17 mouse cellular contexts compared by ENCODE assay signal in the genomic region with DNA sequence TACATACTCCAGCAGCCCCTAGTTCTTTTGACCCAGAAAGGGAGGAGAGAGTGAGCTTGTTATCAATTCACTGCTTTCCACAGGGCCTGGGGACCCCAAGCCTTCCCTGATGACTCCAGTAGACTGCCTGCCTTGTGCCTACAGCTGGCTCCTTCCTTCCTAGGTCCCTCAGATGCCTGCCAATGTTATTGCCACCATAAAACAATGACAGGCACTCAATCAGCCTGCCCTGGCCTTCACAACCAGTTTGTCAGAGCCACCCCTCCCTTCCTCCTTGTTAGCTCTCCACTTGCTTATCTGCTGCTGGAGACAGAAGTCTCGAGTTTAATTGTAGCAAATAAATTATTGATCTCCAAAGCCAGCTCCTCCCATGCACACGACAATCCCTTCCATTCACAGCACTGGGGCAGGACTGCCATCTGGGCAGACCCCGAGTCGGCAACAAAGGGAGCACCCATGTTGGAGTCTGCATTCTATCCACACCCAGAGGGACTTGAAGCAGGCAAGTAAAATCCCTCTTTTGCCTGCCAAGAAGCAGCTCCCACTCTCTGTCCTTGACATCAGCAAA.
DNase-seq lines count a peak whose midpoint lies in the region; ATAC-seq and TF ChIP-seq lines count a peak whose summit lies in the region.
"Had no signal": no experiment of that assay in that cellular context is flagged by ENCODE, and none has a peak within 500 bp of the region (broad histone marks: within the 10 kb centered on the region; RNA-seq: fewer than 3 reads in every experiment).

No protein-coding gene starts in this region.

- 0 out of 2 replicates have a peak overlapping the region, but pooled peaks have one; percentile 36 for H3K27ac ChIP-seq in hindbrain, embryonic 12.5 days
- H3K27ac ChIP-seq in hindbrain, postnatal 0 days: no peak overlapping the region
- H3K27ac ChIP-seq in intestine, embryonic 16.5 days (ENCODE audit: low read length): peak overlapping the region; percentile 85
- H3K27ac ChIP-seq in stomach, postnatal 0 days (replicated peaks): 0 out of 2 replicates have a peak overlapping the region, but pooled peaks have one; percentile 36
- H3K27ac ChIP-seq in liver, postnatal 0 days (ENCODE audit: low read depth): no peak overlapping the region
- H3K27ac ChIP-seq: forebrain, embryonic 12.5 days; hindbrain, embryonic 15.5 days; layer of hippocampus, adult 2 months; liver, embryonic 14.5 days had no signal

- H3K36me3 ChIP-seq in hindbrain, embryonic 12.5 days: no peaks in the 10 kb centered on the region
- no peaks in the 10 kb centered on the region for H3K36me3 ChIP-seq in hindbrain, postnatal 0 days (ENCODE audit: insufficient read depth, low read length)
- H3K36me3 ChIP-seq in intestine, embryonic 16.5 days (ENCODE audit: control insufficient read depth, insufficient read depth, low read length): no peaks in the 10 kb centered on the region
- no peaks in the 10 kb centered on the region for H3K36me3 ChIP-seq in stomach, postnatal 0 days (ENCODE audit: control insufficient read depth, insufficient read depth, low read length)
- H3K36me3 ChIP-seq in liver, postnatal 0 days (replicated peaks; ENCODE audit: insufficient read depth, low read length): no peaks in the 10 kb centered on the region
- H3K36me3 ChIP-seq: forebrain, embryonic 12.5 days; hindbrain, embryonic 15.5 days had no signal

- no peak overlapping the region for H3K9ac ChIP-seq in hindbrain, embryonic 12.5 days
- no peak overlapping the region for H3K9ac ChIP-seq in hindbrain, postnatal 0 days (replicated peaks; ENCODE audit: low read length)
- 0 out of 2 replicates have a peak overlapping the region, but pooled peaks have one; percentile 21 for H3K9ac ChIP-seq in intestine, embryonic 16.5 days (ENCODE audit: low read depth, low read length)
- no peak overlapping the region for H3K9ac ChIP-seq in stomach, postnatal 0 days (ENCODE audit: low read length)
- H3K9ac ChIP-seq in liver, postnatal 0 days (replicated peaks): no peak overlapping the region
- H3K9ac ChIP-seq: forebrain, embryonic 12.5 days; hindbrain, embryonic 15.5 days; liver, embryonic 14.5 days had no signal

- DNase-seq in hindbrain, postnatal 0 days (ENCODE audit: low spot score): no peak
- DNase-seq in retina, embryonic 14.5 days (ENCODE audit: low spot score): peak; percentile 17
- DNase-seq in retina, postnatal 1 day: no peak
- DNase-seq in stomach, postnatal 0 days (ENCODE audit: low spot score): peak; percentile 40
- no peak for DNase-seq in cerebellum, postnatal 4 days (ENCODE audit: low spot score in 2 of 2)
- no peak for DNase-seq in liver, postnatal 0 days
- DNase-seq: cerebellum, adult 9-11 months; gastrocnemius, postnatal 14 days; kidney, adult 9 months; lung, postnatal 10 days; right cerebral cortex, postnatal 25 days had no signal

- no peak overlapping the region for H3K4me3 ChIP-seq in hindbrain, embryonic 12.5 days
- no peak overlapping the region for H3K4me3 ChIP-seq in hindbrain, postnatal 0 days (ENCODE audit: low read length)
- H3K4me3 ChIP-seq in intestine, embryonic 16.5 days (ENCODE audit: low read length): peak overlapping the region; percentile 23
- H3K4me3 ChIP-seq in stomach, postnatal 0 days (ENCODE audit: low read depth, low read length): no peak overlapping the region
- no peak overlapping the region for H3K4me3 ChIP-seq in liver, postnatal 0 days (ENCODE audit: low read depth, low read length)
- H3K4me3 ChIP-seq: forebrain, embryonic 12.5 days; hindbrain, embryonic 15.5 days; layer of hippocampus, adult 2 months had no signal

- no peaks in the 10 kb centered on the region for H3K27me3 ChIP-seq in hindbrain, embryonic 12.5 days
- H3K27me3 ChIP-seq in hindbrain, postnatal 0 days (ENCODE audit: insufficient read depth, low read length): no peaks in the 10 kb centered on the region
- H3K27me3 ChIP-seq in intestine, embryonic 16.5 days (replicated peaks; ENCODE audit: control insufficient read depth, insufficient read depth, low read length): no peaks in the 10 kb centered on the region
- no peaks in the 10 kb centered on the region for H3K27me3 ChIP-seq in stomach, postnatal 0 days (ENCODE audit: control insufficient read depth, insufficient read depth, low read length)
- no peaks in the 10 kb centered on the region for H3K27me3 ChIP-seq in liver, postnatal 0 days (ENCODE audit: insufficient read depth, low read length)
- H3K27me3 ChIP-seq: hindbrain, embryonic 15.5 days had no signal

- H3K4me1 ChIP-seq in hindbrain, embryonic 12.5 days: peaks cover 23% of the 10 kb centered on the region
- H3K4me1 ChIP-seq in hindbrain, postnatal 0 days (ENCODE audit: insufficient read depth, low read length): peaks cover 6% of the 10 kb centered on the region; the same call in 1 of the 2 replicates
- H3K4me1 ChIP-seq in intestine, embryonic 16.5 days (ENCODE audit: control insufficient read depth, insufficient read depth, low read length): peaks cover 15% of the 10 kb centered on the region; the same call in 1 of the 2 replicates
- H3K4me1 ChIP-seq in stomach, postnatal 0 days (replicated peaks; ENCODE audit: control insufficient read depth, insufficient read depth): no peaks in the 10 kb centered on the region
- no peaks in the 10 kb centered on the region for H3K4me1 ChIP-seq in liver, postnatal 0 days (ENCODE audit: insufficient read depth)

- H3K9me3 ChIP-seq in hindbrain, embryonic 12.5 days (replicated peaks): 0 out of 2 replicates have a peak, but pooled peaks cover 3% of the 10 kb centered on the region
- H3K9me3 ChIP-seq in hindbrain, postnatal 0 days (ENCODE audit: low read length): no peaks in the 10 kb centered on the region
- H3K9me3 ChIP-seq in intestine, embryonic 16.5 days (ENCODE audit: control insufficient read depth, low read length): no peaks in the 10 kb centered on the region
- H3K9me3 ChIP-seq in stomach, postnatal 0 days (ENCODE audit: control insufficient read depth, low read length): no peaks in the 10 kb centered on the region
- H3K9me3 ChIP-seq in liver, postnatal 0 days (ENCODE audit: low read length): no peaks in the 10 kb centered on the region
- H3K9me3 ChIP-seq: hindbrain, embryonic 15.5 days had no signal

- WGBS in hindbrain, embryonic 12.5 days: 65% methylated on average over 4 of the region's 4 CpGs
- 62% methylated on average over 4 of the region's 4 CpGs for WGBS in hindbrain, postnatal 0 days
- 16% methylated on average over 4 of the region's 4 CpGs for WGBS in intestine, embryonic 16.5 days
- 29% methylated on average over 4 of the region's 4 CpGs for WGBS in stomach, postnatal 0 days
- WGBS in liver, postnatal 0 days (ENCODE audit: insufficient replicate concordance): 38% methylated on average over 4 of the region's 4 CpGs

- no peak for TF ChIP-seq CTCF in hindbrain, postnatal 0 days (IDR thresholded peaks at IDR 0.05; ENCODE audit: low read depth)
- no peak for TF ChIP-seq CTCF in stomach, postnatal 0 days (IDR thresholded peaks at IDR 0.05; ENCODE audit: low read depth)
- no peak for TF ChIP-seq CTCF in liver, postnatal 0 days (IDR thresholded peaks at IDR 0.05; ENCODE audit: low read depth)

- ATAC-seq in hindbrain, embryonic 12.5 days (ENCODE audit: low FRiP score): no peak
- ATAC-seq in hindbrain, postnatal 0 days: no peak
- ATAC-seq in intestine, embryonic 16.5 days: peak; percentile 85
- ATAC-seq in stomach, postnatal 0 days (ENCODE audit: low FRiP score, low TSS enrichment): peak; percentile 21; the same call in 1 of the 2 replicates
- no peak for ATAC-seq in liver, postnatal 0 days

- no peak for TF ChIP-seq EP300 in stomach, postnatal 0 days (optimal IDR thresholded peaks at IDR 0.05)
- no peak for TF ChIP-seq EP300 in liver, postnatal 0 days (IDR thresholded peaks at IDR 0.05; ENCODE audit: low read depth)

- no peak overlapping the region for H3K4me2 ChIP-seq in hindbrain, embryonic 12.5 days (replicated peaks)
- H3K4me2 ChIP-seq in hindbrain, postnatal 0 days (ENCODE audit: low read depth, low read length): no peak overlapping the region
- H3K4me2 ChIP-seq in intestine, embryonic 16.5 days (ENCODE audit: low read depth, low read length): peak overlapping the region; percentile 42; the same call in 1 of the 2 replicates
- H3K4me2 ChIP-seq in stomach, postnatal 0 days (replicated peaks; ENCODE audit: low read depth): no peak overlapping the region
- no peak overlapping the region for H3K4me2 ChIP-seq in liver, postnatal 0 days (ENCODE audit: low read depth, low read length)
- H3K4me2 ChIP-seq: forebrain, embryonic 12.5 days; hindbrain, embryonic 15.5 days had no signal

Comparison
In these comparisons a context has a peak if more than half of its experiments do, and no peak if none do; other contexts are left out.
1. H3K27ac ChIP-seq: peak in hindbrain, embryonic 12.5 days (single experiment), intestine, embryonic 16.5 days (single experiment) and stomach, postnatal 0 days (single experiment); none in hindbrain, postnatal 0 days (single experiment) and liver, postnatal 0 days (single experiment).
2. DNase-seq: peak in retina, embryonic 14.5 days (single experiment) and stomach, postnatal 0 days (single experiment); none in hindbrain, postnatal 0 days (single experiment), retina, postnatal 1 day (single experiment), cerebellum, postnatal 4 days (0 of 2) and liver, postnatal 0 days (single experiment).
3. ATAC-seq: peak in intestine, embryonic 16.5 days (single experiment) and stomach, postnatal 0 days (single experiment); none in hindbrain, embryonic 12.5 days (single experiment), hindbrain, postnatal 0 days (single experiment) and liver, postnatal 0 days (single experiment).